Mouse (Mus musculus) naive thymus-derived CD4-positive, alpha-beta T cell, adult 2 months (primary cell): Measurements from ENCODE around the gene Xylt1.

Source experiments
- DNase-seq: peaks from one replicate; pipeline ENCODE4 v3.0.0-alpha.2; 2011; ENCODE audit warnings: low read depth

Gene Xylt1

DNA sequence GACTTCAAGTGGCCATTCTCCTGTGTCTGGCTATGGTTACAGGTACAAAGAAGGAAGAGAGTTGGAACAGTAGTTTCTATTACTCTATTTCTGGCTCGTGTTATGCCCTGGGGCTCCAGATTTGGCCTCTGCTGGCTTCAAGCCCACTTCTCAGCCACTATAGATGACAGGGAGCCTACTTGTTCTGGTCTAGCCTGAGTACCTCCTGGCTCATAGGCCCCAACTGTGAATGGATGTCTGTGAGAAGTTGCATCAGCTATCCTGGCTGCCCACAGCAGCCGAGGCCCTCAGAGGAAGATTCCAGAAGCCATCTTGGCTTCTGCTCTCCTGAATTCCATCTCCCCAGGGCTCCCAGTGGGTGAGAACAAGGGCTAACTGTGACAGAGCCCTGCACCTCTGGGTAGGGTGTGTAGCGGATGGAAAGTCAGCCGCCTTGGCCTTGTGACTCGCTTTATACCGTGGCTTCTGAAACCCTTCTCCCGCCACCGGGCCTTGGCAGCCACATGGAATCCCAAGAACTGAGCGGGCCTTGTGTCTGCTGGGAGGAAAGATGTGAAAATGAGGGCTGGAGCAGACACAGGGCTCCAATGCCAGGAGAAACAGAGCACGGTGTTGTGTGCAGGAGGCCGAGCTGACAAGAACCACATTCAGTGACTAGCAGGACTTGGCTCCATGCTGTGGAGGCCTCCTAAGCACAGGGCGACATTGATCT is 55.1 kb downstream of the Xylt1 start:
- DNase-seq = no peak

DNA sequence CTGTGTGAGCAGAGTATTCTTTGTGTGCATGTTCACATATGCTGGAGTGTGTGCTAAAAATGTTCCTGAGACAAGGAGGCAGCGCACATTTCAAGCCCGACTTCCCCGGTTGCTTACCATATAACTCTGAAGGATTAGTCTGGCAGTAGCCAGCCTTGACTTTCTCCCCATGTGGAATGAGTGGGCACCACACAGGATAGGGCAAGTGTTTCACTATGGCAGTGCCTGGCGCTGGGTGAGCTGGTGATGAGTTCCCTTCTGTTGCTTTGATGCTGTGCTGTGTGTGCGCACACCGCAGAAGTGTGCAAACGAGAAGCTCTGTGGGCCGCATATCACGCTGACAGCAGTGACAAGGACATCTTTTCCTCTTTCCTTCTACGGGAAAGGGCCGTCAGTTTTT is 56.1 kb downstream of the Xylt1 start:
- DNase-seq = no peak

DNA sequence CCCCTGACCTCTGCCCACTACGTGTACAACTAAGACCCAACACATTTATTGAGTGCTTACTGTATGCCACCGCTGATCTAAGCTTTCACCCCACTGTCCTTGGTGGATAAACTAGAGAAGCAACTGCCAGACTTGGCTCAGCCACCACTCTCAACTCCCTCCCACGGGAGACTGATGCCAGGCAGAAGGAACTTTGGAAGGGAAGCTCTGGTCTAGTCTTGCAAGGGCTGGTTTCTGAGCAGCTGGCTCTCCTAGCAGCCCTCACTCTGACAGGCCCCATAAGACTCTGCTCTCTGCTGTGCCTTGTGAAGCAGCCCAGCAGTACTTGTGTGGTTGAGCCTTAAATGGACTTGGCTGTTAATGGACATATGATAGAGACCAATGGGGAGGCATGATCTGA is 60.2 kb downstream of the Xylt1 start:
- no peak for DNase-seq

DNA sequence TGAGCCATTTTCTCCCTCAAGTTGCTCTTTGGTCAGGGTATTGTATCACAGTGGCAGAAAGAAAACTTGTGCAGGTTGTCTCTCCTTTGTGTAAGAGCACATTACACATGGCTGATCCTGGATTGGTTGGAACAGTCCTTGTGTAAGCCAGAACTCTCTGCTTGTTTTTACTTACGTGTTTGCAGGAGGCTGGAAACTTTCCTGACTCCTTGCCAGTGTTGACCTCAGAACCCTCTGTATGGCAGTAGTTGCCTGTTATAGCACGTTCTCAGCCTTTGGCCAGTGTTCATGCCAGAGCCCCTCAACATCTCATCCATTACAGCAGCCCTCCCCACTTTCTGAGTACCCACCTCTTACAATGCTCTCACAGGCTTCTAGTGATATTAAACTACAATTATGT is 61.9 kb downstream of the Xylt1 start:
- DNase-seq = no peak

DNA sequence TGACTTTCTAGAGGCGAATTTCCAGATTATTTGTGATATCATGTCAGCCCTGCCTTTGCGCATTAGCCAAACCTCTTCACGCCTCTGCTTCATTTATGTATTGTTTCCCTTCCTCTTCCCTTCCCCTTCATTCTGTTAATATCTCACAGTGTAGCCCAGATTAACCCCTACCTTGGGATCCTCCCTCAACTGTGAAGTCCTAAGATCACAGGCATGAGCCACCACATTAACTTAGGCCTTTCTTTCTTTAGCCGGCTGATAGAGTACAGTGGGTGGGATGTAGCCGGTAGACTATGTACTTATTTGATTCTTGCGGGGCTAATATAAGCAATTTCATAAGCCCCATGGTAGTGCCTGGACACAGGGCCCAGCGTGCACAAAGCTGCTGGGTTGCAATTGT is 62.4 kb downstream of the Xylt1 start:
- no peak for DNase-seq

DNA sequence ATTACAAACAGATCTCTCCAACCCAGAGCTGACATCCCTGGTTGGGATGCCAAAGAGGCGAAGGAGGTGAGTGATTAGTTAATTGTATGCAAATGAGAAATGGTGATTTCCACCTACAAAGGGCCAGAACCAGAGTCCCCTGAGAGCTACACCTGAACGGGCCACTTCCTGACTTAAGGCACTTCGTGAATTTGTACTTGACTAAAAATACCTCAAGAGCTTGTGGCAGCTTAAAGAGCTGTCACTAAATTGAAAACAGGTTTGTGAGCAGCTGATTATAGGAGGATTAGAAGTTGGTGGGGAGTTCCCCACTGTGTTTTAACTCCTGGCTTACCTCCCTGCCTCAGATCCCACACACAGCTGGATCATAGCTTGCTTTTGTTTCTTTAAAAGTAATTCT is 64.7 kb downstream of the Xylt1 start:
- peak; percentile 47 for DNase-seq

DNA sequence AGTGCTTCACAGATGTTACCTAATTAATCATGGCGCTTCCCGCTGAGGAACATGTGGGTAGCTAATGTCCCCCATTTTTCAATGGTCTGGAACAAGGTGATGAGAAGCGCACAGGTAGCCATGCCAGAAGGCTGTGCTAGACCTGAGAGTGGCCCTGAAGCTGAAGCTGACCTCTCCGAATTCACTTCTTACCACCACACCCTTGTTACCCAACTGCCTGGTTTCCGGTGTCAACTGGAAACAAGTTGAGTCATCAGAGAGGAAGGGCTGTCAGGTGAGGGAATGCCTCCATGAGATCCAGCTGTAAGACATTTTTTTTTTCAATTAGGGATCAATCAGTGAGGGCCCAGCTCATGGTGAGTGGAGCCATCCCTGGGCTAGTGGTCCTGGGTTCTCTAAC is 68.8 kb downstream of the Xylt1 start:
- no peak for DNase-seq

DNA sequence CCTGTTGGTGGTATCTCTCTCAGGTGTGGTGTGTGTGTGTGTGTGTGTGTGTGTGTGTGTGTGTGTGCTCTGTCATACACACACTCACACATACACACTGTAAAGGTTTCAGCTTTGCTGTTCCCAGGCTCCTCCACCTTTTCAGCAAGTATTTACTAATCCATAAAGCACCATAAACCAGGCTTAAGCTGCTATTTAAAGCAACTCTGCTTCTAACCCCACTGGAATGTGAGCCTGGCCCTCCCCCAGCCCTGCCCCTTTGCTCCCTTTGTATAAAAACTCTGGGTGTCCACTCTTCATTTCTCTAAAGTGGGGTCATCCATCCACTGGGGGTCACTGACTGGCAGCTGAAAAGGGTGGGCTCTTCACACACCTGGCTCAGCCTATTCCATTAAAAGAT is 70.4 kb downstream of the Xylt1 start:
- DNase-seq = no peak

DNA sequence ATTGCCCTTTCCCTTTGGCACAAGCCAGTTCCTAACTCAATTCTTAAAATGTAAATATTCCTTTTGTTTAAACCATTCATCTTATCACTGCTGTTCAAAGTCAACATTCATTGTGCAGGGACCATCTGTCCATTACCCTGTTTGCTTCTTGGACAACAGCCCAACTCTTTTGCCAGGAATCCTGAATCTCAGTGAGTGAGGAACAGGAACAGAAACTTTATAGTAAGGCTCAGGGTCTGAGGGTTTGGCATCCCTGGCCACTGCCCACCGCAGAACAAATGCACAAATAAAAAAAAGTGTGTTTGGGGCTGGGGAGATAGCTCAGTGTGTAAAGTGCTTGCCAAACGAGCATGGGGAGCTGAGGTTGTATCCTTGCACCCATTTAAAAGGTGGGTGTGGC is 71.5 kb downstream of the Xylt1 start:
- no peak for DNase-seq

DNA sequence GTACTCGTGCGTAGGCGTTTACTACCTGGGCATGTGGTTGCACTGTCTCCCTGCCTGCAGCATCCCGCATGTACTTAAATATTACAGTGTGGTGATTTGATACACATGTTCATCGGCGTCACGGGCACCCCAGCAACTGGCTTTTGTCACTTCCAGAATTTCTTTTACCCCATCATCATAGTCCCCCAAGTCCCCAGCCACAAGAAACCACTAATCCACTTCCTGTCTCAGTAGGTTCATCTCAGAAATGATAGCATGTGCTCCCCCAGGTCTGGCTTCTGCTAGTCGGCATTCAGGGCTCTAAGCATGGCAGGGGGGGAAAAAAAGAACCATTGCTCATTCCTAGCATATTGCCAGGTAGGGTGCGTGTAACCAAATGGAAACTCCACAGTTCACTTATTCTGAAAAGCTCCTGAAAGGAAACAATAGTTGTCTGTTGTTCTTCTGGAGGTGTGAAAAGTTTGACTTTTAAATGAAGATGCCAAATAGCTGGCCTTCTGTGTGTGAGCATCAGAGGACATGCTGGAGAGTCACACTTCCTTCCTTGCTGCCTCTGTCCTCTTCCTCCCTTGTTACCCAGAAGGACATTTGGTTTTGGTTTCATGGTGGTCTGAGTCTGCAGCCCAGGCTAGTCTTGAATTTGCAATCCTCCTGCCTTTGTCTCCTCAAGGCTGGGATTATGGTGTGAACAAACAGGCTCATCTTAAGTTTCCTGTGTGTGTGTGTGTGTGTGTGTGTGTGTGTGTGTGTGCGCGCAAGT is 74.2 kb downstream of the Xylt1 start:
- DNase-seq = peak; percentile 45

DNA sequence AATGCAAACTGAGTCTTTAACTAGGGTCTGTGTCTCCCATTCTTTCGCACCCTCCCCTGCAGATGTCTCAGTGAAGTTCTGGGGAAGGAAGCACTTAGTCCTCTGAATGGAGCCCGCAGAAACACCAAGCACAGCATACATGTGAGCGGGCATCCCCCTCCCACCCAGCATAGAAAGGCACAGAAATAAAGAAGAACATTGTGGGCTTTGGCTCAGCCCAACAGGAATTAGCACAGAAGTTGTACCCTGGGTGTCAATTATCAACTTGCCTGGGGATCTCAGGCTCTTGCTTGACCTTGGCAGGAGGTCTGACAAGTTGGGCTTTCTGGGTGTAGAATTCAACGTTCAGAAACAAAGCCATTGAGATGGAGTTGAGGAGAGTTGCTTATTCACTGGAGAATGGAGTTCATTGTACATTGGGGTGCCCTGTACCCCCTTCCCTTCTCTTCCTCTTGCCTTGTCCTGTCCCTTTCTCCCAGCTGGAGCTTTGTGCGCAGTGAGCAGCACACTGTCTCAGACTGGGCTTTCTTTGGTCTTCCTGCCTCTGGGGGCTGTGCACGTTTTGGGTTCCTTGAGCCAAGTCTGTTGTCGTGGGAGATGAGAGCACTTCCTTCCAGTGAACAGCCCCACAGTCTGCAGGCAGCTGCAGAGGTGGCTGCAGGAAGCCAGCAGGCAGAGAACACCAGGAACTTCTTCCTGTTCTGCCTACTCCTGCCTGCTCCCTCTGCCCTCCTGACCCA is 81.6 kb downstream of the Xylt1 start:
- DNase-seq = peak; percentile 36

DNA sequence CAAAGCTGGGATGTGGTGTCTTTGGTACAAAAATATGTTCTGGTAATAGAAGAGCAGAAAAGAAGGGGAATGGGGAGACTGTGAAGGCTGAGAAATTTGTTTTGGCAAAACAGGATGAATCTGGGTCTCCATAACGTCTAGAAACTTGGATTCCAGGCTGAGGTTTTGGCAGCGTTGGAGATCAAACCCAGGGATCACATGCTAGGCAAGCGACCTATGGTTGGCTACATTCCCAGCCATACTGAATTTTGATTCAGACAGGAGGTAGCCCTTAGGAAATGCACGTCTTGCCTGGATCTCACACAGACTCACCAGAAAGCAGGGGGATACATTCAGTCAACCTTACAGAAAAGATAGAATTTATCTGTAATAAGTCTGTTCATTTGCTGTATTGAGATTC is 84.2 kb downstream of the Xylt1 start:
- DNase-seq = no peak

DNA sequence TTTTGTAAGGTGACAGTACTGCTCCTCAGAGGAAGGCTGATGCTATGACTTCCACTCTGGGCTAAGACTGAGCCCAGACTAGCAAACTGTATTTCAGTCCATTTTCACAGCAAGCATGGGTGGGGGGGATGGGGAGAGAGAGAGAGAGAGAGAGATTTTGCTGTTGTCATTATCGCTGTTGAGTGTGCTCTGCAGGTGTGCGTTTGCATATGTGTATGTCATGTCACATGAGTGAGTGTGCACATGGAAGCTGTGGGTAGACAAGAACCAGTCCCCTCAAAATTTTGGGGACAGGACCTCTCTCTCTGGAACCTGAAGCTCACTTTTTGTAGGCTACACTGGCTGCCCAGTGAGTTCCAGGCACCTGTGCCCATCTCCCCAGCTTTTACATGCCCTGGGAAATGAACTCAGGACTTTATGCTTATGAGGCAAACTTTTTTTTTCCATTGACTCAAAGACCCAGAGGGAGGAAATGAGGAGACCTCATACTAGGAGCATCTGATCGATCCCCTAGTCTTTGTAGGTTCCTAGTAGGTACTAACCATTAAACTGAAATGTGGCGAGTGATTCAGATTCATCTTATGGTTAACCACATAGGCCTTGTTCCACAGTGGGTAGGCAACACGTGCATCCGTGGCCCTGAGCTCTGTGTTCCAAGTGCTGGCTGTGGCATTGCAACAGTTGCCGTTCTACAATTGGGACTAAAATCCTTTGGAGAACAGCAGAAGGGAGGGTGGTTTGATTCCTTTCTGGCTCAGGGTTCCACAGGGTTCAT is 85.4 kb downstream of the Xylt1 start:
- peak; percentile 55 for DNase-seq

DNA sequence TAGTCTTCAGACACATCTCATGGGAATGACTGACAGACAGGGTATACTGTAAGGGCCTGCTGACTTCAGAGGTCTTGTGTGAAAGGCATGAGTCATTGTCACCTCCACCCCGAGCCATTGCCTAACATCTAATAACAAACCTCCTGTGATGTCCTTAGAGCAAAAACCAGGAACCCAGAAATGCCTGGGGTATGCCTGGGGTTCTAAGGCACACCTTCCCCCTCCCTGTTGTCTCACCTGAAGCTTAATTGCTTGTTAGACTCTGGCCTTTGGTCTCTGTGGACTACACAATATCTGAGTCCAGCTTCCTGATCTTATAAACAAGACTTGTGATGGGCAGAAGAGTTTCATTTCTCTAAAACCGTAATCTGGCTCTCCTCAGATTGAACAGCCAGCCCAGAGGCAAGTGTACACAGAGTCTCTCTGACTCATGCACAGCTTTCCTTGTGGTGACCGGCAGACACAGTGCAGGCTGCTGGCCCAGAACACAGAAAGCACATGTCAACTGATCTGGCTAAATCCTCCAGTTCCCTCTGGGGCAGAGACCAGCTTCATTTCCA is 89.5 kb downstream of the Xylt1 start:
- DNase-seq = no peak

DNA sequence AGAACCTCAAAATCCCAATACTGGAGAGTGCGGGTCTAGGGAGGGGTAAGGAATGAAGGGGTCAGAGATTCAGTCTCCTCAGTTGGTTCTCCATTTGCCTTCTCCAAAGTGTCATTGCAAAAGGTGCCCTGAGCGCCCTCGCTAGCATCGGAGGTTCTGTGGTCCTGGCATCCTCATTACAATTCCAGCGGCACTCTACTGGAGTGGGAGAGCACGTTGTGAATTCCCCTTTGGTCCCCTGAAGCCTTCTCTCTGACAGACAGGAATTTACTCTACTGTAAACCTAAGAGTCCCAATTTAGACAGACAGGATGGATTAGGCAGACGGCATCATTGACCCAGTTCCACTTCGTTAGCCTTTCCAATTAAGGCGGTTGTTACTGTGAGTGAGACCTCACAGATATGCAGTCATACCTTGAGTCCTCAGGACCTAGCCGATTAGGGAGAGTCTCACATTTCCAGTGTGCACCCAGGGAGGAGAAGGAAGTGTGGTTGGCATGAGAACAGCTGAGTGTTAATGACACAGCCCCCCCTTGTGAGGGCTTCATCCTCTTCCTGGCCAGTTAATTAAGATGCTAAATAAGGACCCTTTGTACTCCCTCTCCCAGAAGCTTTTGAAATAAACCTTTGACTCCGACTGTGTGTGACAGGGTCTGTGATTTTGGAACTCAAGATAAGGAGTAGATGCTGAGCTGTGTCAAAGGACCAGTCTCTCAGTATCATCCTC is 91.4 kb downstream of the Xylt1 start:
- no peak for DNase-seq

DNA sequence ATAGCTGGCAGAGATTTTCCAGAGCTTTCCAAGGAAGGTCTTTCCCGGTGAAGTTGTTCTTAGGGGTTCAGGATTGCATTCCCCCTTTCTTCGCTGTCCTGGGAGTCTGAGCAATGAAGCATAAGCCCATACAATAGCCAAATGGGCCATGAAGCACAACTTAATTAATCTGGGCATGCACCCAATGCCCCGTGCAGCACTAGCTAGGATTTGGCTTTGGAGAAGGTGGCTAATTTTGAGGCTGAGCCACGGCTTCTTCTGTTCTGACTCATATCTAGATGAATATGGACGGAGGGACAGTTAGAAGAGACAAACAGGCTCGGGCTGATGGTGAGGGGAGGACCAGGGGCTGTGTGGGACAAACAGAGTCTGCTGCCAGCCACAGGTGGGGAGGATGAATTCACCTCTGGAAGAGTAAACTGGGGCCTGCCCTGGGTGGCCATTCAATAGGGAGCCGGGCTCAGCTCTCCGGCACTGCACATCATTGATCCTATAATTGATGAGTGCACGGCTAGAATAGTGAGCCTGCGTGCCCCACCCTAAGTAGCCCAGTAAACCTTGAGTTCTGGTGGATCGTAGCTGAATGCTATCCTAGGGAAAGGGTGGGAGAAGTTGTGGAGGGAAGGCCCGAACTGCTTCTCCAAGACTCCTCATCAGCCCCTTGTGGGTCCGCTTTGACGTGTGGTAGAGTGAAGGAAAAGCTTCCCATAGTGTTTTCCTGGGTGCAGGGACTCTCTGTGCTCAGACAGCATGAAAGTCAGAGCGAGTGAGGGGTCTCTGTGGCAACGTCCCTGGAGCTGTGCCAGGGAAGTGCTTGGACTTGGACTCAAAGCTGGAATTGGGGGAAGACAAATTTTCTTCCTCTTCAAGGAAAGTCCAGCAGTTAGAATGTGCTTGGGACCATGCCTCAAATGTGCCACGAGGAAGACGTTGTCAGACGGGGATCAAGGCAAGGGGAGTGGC is 92.3 kb downstream of the Xylt1 start:
- no peak for DNase-seq

DNA sequence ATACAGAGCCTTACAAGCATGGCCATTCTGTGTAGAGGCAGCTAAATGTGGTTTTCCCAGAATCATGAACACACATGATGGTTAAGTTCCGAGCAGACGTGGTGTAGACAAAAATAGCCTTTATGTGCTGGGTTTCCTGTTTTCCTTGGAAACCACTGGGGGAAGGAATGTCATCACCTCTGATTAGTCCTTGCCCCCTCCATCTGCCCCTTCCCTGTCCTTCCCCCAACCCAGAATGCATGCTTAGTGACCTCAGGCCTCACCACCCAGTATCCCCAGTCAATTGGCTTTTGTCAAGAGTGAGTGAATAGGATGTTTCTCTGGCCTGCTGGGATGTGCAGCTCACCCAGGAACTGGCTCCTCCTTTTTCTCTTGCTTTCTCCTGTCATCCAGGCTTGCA is 93.5 kb downstream of the Xylt1 start:
- no peak for DNase-seq

DNA sequence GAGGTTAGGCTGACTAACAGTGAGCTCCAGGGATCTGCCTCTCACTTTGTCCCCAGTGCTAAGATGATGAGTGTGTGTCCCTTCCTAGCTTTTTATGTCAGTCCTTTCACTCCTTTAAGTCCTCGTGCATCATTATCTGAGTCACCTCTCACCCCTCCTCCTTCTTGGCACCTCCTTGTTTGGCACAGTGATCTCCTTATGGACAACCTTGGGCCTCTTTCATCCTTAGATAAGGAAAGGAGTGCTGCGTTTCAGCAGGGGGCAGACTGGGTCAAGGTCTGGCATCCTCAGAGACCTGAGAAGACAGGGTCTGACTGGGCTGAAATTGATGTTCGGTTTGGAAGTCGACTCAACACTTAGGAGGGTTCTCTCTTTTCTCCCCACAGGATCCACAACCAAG is 94.3 kb downstream of the Xylt1 start:
- no peak for DNase-seq

DNA sequence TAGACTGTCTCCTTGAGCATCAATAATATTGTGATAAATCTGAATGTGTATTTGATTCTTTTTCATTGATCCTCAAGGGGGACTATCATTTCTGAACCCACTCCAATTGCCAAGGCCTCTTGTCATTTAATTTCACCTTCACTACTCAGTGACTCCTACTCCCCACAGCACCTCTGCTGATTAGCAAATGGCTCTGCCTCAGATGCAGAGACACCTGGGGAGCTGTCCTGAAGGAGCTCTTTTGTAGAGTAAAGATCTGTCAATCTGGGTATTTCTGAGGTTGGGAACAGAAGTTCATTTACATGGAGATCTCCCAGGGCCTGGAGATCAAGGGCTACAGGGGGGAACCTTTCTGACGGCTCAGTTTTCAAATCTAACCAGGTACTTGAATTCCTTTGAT is 98.2 kb downstream of the Xylt1 start:
- DNase-seq = no peak

DNA sequence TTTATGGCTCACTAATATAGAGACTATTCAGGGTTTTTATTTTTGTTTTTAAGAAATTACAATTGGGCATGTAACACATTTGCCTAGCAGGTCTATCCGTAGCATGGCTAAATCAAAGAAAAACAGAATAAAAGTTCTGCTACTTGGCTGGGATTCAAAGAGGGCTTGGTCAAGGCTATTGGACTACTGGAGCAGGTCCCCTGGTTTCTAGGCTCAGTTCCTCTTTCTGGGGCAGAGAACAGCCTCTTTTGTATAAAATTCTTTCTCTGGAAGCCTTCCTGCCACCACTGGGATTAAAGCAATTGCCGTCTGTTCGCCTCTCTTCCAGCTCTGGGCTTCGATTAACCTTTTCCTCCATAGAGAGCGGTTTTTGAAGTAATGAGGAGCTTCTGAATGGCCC is 100.1 kb downstream of the Xylt1 start:
- DNase-seq = no peak
